Mouse (Mus musculus): ENCODE results near the gene Sec14l3. TPM values are rescaled to one million over a fixed set of nuclear protein-coding genes. Genes with fewer than 3 reads are reported as not detected.

Sec14l3 gene
- polyA plus RNA-seq, 1 experiment: 0.07 TPM

Other genes starting within 250 kb of the Sec14l3 start
- gene Osbp2, start 200.9 kb upstream of the Sec14l3 start, polyA plus RNA-seq (2012; rRNA removed): 8.6 and 9.2 TPM in 2 replicates
- 1.9 and 2.0 TPM in 2 replicates for gene 4921536K21Rik, start 169.7 kb upstream of the Sec14l3 start, polyA plus RNA-seq (2012; rRNA removed)
- gene Dusp18, start 169.6 kb upstream of the Sec14l3 start, polyA plus RNA-seq (2012; rRNA removed): 13.0 and 14.9 TPM in 2 replicates
- gene Slc35e4, start 150.2 kb upstream of the Sec14l3 start, polyA plus RNA-seq (2012; rRNA removed): 9.3 and 9.6 TPM in 2 replicates
- 151 and 176 TPM in 2 replicates for gene Tcn2, start 132.7 kb upstream of the Sec14l3 start, polyA plus RNA-seq (2012; rRNA removed)
- gene Pes1, start 100.9 kb upstream of the Sec14l3 start, polyA plus RNA-seq (2012; rRNA removed): 33.2 and 38.7 TPM in 2 replicates
- not detected in 2 replicates for gene 4930556J24Rik, start 88.1 kb upstream of the Sec14l3 start, polyA plus RNA-seq (2012; rRNA removed)
- 1.1 and 1.3 TPM in 2 replicates for gene Gal3st1, start 81.2 kb upstream of the Sec14l3 start, polyA plus RNA-seq (2012; rRNA removed)
- 3.8 and 4.6 TPM in 2 replicates for gene Sec14l4, start 33.4 kb upstream of the Sec14l3 start, polyA plus RNA-seq (2012; rRNA removed)
- gene Mtfp1, start 30.6 kb downstream of the Sec14l3 start, polyA plus RNA-seq (2012; rRNA removed): 7.9 and 9.5 TPM in 2 replicates
- 15.2 and 19.6 TPM in 2 replicates for gene Sec14l2, start 58.6 kb downstream of the Sec14l3 start, polyA plus RNA-seq (2012; rRNA removed)
- gene Rnf215, start 70.4 kb downstream of the Sec14l3 start, polyA plus RNA-seq (2012; rRNA removed): 21.2 and 23.4 TPM in 2 replicates
- 8.5 and 9.3 TPM in 2 replicates for gene Ccdc157, start 95.5 kb downstream of the Sec14l3 start, polyA plus RNA-seq (2012; rRNA removed)
- 22.0 and 24.0 TPM in 2 replicates for gene Sf3a1, start 95.5 kb downstream of the Sec14l3 start, polyA plus RNA-seq (2012; rRNA removed)
- 46.5 and 50.7 TPM in 2 replicates for gene Tbc1d10a, start 121.9 kb downstream of the Sec14l3 start, polyA plus RNA-seq (2012; rRNA removed)
- gene Castor1, start 153.4 kb downstream of the Sec14l3 start, polyA plus RNA-seq (2012; rRNA removed): 17.6 and 20.5 TPM in 2 replicates
- 0.14 and 0.38 TPM in 2 replicates for gene Osm, start 171.6 kb downstream of the Sec14l3 start, polyA plus RNA-seq (2012; rRNA removed)
- 1.4 and 2.4 TPM in 2 replicates for gene Lif, start 192.7 kb downstream of the Sec14l3 start, polyA plus RNA-seq (2012; rRNA removed)

Data from gonadal fat pad, adult 2 months (tissue).